Mouse (Mus musculus) liver, embryonic 13.5 days (tissue): ENCODE data around the gene Fam71d. TPM values are rescaled to one million over a fixed set of nuclear protein-coding genes. Genes with fewer than 3 reads are reported as not detected.

Experiments
- ATAC-seq: fragments of 200-750 bp; cut with Nextera tagmentation; 2 replicates; pipeline ENCODE4 v1.8.0; 2017; ENCODE audit warnings: low read depth, mild to moderate bottlenecking, moderate number of reproducible peaks, moderate library complexity
- DNase-seq: peaks from one replicate; pipeline ENCODE4 v3.0.0; 2022
- H3K27ac ChIP-seq: fragments of 300-500 bp; sonication (generic); 2 replicates; pipeline ENCODE4 v1.5.1; 2015; ENCODE audit warnings: moderate library complexity, mild to moderate bottlenecking, inconsistent platforms
- H3K27me3 ChIP-seq: fragments of 300-500 bp; sonication (generic); 2 replicates; pipeline ENCODE4 v1.6.1; 2015; ENCODE audit warnings: mild to moderate bottlenecking, inconsistent platforms
- H3K36me3 ChIP-seq: fragments of 300-500 bp; sonication (generic); 2 replicates; pipeline ENCODE4 v1.6.1; 2015; ENCODE audit warnings: mild to moderate bottlenecking, inconsistent platforms
- H3K4me1 ChIP-seq: fragments of 300-500 bp; sonication (generic); replicated peaks from 2 replicates; pipeline ENCODE4 v1.6.1; 2015; ENCODE audit warnings: inconsistent platforms
- H3K4me2 ChIP-seq: fragments of 300-500 bp; sonication (generic); 2 replicates; pipeline ENCODE4 v1.6.1; 2015; ENCODE audit warnings: inconsistent platforms, mild to moderate bottlenecking, moderate library complexity
- H3K4me3 ChIP-seq: fragments of 300-500 bp; sonication (generic); replicated peaks from 2 replicates; pipeline ENCODE4 v1.5.1; 2015; ENCODE audit warnings: mild to moderate bottlenecking, inconsistent platforms
- H3K9ac ChIP-seq: fragments of 300-500 bp; sonication (generic); 2 replicates; pipeline ENCODE4 v1.6.1; 2015; ENCODE audit warnings: mild to moderate bottlenecking, inconsistent platforms
- H3K9me3 ChIP-seq: fragments of 300-500 bp; sonication (generic); replicated peaks from 2 replicates; pipeline ENCODE4 v1.6.1; 2016; ENCODE audit warnings: inconsistent platforms
- WGBS: fragments of 180-500 bp; shearing (Covaris S2); methylation state at CpG from one replicate; pipeline ENCODE4 v1.1.7; 2015; ENCODE audit not compliant: insufficient replicate concordance; 5-methylcytosine and 5-hydroxymethylcytosine counted together
- polyA plus RNA-seq: library from polyadenylated mRNA; unstranded; fragments of >200 nt; fragmentation: Nextera tagmentation; extraction: Ambion mirVana; gene quantifications from 2 replicates; pipeline ENCODE4 v1.2.1, GENCODE M21; 2015

Fam71d gene
- polyA plus RNA-seq, 1 experiment from 2014 or later, result not detected

- Histone ChIP-seq H3K9ac (no peak overlapping the region), H3K36me3 (no peaks in the 10 kb centered on the region), H3K27ac (no peak overlapping the region), H3K27me3 (no peaks in the 10 kb centered on the region), H3K4me1 (0 out of 2 replicates have a peak, but pooled peaks cover 2% of the 10 kb centered on the region), H3K4me3 (no peak overlapping the region), H3K9me3 (no peaks in the 10 kb centered on the region), H3K4me2 (no peak overlapping the region)
- DNase-seq (no peak), ATAC-seq (no peak)
- WGBS, result 17% methylated on average over 2 of the region's 2 CpGs
These were observed 81.9 kb downstream of the Fam71d start for GRCm38 (mm10) chr12:78773211-78773610.

DNA sequence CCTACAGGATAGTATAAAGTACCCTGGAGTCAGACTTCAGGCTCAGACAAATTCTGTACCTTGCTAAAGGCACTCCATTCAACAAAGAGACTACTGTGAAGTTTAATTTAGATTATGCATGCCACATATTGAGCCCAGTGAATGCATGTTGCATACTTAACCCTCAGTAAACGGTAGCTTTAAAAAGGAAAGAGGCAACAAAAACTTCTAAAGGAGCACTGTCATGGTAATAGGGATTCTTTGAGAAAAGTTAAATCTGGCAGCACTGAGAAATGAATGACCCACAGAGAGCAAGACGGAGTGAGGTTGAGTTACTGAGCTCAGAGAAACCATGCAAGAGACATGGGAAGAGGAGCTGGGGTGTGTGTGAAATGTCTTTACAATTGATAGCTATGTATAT is 86.6 kb downstream of the Fam71d start:
- 56% methylated on average over 2 of the region's 2 CpGs for WGBS
- H3K9me3 ChIP-seq, result no peaks in the 10 kb centered on the region
- no peak for ATAC-seq
- H3K4me1 ChIP-seq, result 0 out of 2 replicates have a peak, but pooled peaks cover 2% of the 10 kb centered on the region
- DNase-seq, result no peak
- H3K27ac ChIP-seq, result no peak overlapping the region
- no peak overlapping the region for H3K4me2 ChIP-seq
- no peak overlapping the region for H3K9ac ChIP-seq
- no peaks in the 10 kb centered on the region for H3K36me3 ChIP-seq
- no peaks in the 10 kb centered on the region for H3K27me3 ChIP-seq
- H3K4me3 ChIP-seq, result no peak overlapping the region

DNA sequence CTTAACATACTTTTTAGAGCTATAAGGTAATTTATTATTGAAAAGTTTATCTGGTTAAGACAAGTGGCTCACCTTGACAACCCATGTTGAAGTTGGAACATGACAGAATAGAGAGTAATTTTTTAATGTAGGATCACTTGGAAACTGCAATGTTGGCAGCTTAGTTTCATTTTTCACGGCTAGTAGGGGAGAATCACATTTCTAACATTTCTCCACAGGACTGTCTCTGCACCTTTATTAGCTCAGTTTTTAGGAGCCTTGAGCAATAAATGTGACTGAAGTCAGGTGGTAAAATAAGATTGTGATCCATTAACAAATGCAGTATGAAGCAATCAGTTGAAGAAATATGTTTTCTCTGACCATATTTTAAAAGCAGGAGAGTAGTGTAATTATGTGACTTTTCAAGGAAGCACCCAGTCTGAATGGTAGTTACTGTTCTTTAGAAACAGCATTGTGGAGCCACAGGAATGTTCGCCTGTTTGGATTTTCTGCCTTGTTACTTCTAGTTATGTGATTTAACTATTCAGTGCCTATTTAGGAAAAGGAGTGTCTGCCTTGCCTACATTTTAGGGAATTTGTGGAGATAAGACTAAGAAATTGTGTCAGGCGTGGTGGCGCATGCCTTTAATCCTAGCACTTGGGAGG is 87.2 kb downstream of the Fam71d start:
- Histone ChIP-seq H3K9me3 (no peaks in the 10 kb centered on the region), H3K27ac (no peak overlapping the region), H3K36me3 (no peaks in the 10 kb centered on the region), H3K9ac (no peak overlapping the region), H3K27me3 (no peaks in the 10 kb centered on the region), H3K4me2 (no peak overlapping the region), H3K4me3 (no peak overlapping the region), H3K4me1 (no peaks in the 10 kb centered on the region)
- no peak for DNase-seq
- no peak for ATAC-seq
- 68% methylated on average over 4 of the region's 4 CpGs for WGBS

Other genes with a start within 250 kb of the Fam71d start
- 9.2 and 13.9 TPM in 2 replicates for gene Mpp5, start 57.4 kb downstream of the Fam71d start, polyA plus RNA-seq
- gene Atp6v1d, start 170.1 kb downstream of the Fam71d start, polyA plus RNA-seq, result 28.0 and 38.8 TPM in 2 replicates
- gene Eif2s1, start 170.3 kb downstream of the Fam71d start, polyA plus RNA-seq, result 238 and 279 TPM in 2 replicates
- gene Plek2, start 215.4 kb downstream of the Fam71d start, polyA plus RNA-seq, result 52.5 and 54.4 TPM in 2 replicates